Mouse (Mus musculus) left cerebral cortex, adult 8-10 months (tissue): ENCODE measurements around the gene Tns3. TPM values are rescaled to one million over a fixed set of nuclear protein-coding genes. Genes with fewer than 3 reads are reported as not detected.

Source experiments
- DNase-seq, 2 experiments: peaks; one replicate each; pipeline ENCODE4 v3.0.0; 2022; ENCODE audit warnings: low spot score in 2 of 2
- total RNA-seq, 4 experiments: library from RNA; stranded (reverse); gene quantifications; 2 replicates each; pipeline ENCODE4 v1.2.4; 2022

The Tns3 gene
- total RNA-seq, 4 experiments from 2014 or later = 37.0 to 47.0 (median 41.1) TPM

DNA sequence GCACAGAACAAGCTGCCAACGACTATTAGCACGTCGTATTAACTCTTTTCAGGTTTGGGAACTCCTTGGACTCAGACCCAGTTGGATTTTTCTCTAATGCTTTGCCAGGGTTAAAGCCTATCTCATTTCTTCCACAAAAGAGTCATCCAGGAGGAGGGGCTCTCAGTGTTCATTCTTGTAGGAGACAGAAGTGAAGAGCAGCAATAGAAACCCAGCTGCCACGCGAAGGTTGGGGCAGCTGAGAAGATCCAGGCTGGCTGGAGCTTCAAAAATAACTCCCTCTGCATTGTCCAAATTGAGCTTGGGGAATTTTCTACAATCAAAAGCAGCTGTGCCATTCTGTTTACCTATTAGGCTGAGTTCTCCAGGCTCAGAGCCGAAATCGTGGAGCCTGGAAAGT is 16.3 kb upstream of the Tns3 start:
- no peak for DNase-seq

DNA sequence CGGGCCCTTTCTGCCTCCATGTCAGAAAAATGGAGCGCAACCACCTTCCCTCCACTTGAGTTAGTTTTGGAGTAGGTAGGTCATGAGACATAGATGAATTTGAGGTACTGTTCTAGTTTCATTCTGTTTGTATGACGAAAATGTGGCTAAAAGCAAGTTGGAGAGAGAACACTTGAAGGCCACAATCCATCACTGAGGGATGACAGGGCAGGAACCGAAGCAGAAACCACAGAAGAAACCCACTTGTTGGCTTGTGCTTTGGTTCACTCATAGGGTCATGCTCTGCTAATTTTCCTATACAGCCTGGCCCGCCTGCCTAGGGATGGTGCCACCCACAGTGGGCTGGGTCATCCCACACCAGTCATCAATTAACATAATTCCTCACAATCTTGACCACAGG is 14.9 kb upstream of the Tns3 start:
- DNase-seq = no peak

DNA sequence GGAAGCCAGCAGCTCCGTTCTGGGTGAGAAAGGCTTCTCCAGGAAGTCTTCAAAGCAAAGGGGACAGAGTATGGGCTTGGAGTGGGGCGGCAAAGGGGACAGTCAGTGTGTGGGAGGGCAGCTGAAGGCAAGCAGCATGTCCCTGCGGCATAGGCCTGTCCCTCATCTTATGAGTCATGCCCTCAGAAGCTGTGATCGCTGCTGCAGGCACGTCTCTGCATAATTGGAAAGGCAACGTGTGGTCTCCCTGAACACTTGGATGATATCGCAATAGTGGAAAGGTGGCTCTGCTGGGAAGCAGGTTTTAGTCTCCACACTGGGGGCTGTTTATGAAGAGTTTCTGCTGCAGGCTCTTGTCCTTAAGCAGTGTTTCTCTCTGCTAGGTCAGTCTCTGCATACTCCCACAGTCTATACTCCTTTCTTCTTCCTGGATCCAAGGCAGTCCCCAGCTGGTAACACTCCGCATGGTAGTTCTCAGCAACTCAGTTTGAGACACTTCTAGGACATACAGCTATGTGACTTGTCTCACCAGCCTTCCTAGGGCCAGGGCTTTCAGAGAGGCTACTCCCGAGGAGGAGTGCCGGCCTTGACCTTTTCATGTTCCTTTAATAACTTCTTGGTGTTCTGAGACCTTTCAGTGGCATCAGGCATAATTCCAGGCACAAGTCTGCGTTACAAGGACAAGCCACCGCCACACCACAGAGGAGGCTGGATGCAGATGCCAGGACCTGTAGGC is 14.1 kb upstream of the Tns3 start:
- DNase-seq = no peak

DNA sequence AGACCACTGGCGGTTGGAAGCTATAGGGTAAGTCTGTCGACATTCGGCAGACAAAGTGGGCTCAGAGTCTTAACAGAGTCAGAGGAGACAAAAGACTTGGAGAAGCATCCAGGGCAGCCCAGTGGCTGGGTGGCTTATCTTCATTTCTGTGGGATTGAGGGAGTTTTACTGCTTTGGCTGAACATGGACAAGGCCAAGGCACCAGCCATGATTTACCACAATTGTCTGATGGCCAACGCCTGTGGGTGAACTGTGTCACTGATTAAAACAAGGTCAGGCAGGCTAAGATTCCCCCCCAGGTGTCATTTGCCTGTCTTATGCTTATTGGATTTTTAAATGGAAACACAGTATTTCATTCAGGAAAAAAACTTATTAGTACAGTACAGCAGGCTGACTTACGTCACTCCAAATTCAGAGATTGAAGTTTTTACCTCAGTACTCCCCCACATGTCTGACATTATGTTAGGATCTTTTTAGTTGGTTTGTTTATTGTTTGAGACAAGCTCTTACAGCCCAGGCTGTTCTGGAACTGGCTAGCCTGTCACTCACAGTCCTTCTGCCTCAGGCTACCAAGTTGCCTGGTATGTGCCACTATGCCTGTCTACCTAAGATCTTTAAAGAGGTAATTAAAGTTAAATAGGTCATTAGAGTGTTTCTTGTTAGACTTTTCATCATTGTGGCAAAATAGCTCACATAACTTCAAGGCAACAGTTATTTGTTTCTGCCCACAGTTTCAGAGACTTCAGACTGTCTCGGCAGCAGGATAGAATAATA is 11.6 kb upstream of the Tns3 start:
- DNase-seq = no peak

DNA sequence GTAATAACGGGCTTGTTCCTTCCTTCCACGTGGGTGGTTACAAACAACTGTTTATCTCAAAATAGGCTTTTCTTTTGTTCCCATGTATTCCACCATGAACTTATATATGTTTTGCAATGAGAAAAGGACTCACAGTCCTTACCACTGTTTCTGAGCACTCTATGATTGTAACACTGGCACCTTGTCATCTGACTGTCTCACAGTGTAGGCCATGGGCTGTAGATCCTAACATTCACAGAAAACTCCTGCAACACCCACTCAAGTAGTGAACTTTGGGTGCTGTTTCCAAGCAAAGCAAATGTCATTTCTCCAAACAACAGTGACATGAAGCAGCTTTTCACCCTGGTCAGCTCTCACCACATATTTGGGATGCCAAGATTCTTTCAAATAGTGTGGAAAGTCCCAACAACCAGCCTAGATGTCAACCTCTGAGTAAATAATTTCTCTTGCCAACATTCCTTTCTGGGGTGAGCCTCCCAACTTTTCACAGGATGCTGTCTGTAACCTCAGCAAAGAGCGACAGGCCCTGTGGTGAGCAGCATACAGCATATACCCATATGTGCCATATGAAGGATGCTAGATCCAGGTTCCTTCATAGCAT is 10.3 kb upstream of the Tns3 start:
- no peak for DNase-seq

DNA sequence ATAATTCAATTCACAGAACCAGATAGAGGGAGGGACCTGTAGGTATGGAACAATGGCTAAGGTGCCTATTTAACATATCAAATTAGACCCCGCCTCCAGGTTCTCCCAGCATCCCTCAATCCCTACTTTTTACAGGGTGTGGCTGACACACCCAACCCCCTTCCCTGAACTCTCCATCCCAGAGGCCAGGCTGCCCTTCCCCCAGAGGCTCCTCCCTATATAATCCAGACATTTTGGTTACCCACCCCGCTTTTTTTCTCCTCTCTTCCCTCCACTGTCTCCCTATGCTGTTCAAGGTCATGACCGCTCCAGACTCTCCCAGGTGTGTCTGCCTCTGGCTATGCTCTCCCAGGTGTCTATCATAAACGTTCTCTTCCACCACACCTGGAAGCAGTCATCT is 7.4 kb upstream of the Tns3 start:
- DNase-seq = no peak

DNA sequence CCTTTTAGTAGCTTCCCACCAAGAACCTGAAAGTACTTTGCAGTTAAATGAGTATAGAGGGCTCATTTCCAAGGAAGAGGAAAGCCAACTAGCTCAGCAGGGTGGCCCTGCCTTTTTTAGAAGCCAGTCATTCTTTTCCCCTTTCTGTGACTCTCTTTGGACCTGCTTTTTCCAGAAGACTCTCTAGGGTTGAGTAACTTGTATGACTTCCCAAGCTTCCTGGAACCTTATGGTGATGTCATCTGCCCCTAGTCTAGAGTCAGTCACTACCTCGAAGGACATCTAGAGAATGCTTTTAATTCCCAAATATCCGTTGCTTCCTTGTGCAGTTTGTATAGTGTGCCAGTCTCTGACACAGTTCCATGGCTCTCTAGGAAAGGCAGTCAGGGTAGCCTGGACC is 4.8 kb upstream of the Tns3 start:
- no peak for DNase-seq

DNA sequence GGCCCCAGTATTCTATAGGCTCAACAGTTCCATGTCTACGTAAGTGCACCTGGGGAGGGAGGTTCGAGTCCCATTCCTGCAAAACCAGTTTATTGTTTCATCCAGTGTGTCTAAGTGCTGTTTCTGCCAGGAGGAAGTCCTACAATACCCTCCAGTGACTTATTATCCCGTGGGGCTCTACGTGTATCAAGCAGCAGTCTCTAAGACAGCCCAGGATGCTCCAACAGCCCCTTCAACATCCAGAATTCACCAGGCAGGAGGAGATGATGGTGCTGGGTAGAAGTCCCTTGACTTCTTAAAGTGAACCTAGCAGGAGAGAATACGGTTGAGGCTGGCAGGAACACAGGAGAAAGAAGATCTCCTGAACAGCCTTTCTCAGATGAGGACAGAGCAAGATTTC is 462 bp upstream of the Tns3 start:
- DNase-seq = no peak

DNA sequence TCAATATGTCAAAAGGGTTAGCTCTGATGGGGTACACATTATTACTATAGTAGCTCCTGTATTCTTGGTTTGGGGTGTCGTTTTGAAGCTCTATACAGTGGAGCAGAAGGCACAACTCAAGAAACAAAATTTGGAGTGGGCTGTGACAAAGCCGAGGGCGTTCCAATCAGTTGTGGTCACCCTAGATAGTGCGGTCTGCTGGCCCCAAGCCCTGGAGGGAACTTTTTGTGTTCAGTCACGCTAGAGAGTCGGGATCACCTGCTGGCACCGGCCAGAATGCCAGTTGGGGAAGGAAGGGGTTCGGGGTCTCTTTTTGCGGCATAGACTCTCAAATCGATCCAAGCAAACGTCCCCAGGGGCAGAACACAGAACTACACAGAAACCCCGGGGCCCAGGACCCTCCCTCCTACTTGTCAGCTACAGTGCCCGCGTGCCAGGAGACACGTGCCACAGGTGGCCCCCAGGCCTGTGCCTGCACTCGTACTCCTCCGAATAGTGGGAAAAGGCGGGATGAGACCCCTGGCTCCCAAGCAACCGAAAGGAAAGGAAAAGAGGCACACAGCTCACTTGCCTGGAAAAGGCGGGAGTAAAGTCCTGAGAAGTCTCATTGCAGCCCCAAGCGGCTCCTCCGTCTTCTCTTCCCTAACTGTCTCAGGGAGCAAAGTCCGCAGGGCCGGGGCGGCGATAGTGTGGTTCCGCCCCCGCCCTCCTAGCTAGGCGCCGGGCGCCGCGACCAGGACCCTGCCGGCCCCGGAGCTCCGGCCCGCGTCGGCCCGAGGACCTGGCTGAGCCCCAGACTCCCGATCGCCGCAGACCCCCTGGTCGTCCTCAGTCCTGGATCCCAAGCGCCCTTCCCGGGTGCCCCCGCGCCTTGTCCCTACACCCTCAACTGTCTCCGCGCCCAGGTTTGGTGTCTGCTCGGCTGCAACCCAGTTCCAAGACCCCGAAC is 617 bp downstream of the Tns3 start:
- DNase-seq = no peak

DNA sequence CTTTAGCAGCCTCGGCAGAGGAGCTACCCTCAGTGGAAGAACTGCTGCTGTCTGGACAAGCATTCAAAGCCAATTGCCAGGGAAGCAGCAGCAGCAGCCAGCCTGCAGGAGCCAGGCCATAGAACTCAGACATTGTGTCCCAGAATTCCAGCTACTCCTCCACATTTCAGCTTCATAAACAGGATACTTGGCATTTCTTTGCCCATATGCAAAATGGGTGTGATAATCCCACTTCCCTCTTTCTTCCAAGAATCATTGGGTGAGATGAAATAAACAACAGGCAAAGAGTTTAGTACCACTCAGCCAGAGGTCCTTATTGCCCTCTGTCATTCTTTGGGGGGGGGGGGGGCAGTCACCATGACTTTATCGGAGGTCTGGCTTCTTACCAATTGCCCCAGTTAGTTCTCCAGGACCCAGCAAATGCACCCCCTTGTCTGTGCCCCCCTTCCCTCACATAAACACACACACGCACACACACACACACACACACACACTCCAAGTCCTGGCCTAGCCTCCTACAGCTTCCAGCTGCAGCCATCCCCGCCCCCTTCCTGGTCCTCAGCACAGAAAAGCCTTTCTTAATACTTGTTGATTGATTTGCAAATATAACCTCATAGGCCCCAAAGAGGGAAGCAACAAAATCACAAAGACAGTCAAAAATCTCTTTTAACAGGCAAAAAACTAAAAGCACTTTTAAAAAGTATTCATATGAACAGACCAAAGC is 1.5 kb downstream of the Tns3 start:
- no peak for DNase-seq

DNA sequence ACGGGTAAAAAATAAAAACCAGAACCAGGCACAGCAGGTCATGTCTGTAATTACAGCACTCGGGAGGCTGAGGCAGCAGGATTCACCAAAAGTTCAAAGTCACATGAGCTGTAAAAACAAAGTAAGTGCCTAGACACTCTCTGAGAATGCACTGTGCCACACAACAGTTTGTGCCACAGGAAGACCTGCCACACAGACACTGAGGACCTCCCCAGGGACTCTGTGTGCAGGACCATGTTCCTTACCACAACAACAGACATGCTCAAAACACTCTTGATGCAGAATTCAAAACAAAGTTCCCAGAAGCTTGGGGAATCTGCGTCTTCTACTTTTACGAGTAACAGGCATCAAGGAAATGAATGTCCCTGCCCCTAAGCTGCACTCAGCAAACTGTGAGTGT is 3.4 kb downstream of the Tns3 start:
- DNase-seq = no peak

DNA sequence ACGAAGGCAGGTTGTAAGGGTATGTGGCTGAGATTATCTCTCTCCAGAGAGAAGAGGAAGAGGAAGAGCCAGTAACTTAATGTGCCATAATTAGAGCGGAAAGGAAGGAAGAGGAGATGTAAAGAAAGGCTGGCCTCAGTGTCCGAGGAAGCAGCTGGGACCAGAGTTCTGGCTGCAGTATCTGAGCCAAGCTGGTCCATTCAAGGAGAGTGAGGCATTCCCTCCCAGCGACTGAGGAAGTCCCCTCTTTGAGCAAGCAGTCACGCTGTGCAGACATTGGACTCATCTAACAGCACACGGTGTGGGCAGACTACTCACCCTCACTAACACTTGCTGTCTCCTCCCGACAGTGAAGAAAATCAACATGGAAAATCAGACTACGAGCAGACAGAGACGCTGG is 4.5 kb downstream of the Tns3 start:
- no peak for DNase-seq

DNA sequence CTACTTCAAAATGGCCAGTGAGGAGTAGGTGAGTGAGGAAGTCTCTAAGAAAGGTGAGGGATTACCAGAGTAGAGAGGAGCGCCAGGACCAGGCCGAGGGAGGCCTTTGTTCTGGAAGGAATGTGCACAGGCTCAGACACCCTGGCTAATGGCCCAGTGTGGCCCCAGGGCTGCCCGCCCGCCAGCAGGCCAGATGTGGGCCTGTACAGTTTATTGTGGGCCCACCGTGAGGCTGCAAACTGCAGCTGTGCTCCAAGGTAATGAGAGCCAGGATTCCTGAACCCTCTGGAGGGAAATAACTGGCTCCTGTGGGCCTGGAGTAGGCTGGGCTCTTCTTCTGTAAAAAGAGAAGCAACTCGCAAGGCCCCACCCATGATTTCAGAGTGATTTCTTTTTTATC is 5.3 kb downstream of the Tns3 start:
- DNase-seq = no peak

DNA sequence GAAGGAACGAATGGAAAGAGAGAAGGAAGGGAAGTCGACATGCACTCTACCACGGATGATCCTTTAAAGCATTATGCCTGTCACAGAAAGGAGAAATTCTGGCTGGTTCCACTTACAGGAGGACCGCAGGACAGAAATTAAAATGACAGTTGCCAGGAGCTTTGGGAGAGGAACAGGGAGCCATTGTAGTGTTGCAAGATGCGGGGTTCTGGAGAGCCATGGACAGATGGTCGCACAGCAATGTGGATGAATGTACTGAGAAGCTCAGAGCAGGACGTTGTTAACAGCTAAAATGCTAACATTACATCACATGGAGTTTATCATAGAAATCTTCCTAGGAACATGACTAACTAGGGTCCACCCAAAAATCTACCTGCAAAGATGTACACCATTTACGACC is 6.8 kb downstream of the Tns3 start:
- DNase-seq = no peak

DNA sequence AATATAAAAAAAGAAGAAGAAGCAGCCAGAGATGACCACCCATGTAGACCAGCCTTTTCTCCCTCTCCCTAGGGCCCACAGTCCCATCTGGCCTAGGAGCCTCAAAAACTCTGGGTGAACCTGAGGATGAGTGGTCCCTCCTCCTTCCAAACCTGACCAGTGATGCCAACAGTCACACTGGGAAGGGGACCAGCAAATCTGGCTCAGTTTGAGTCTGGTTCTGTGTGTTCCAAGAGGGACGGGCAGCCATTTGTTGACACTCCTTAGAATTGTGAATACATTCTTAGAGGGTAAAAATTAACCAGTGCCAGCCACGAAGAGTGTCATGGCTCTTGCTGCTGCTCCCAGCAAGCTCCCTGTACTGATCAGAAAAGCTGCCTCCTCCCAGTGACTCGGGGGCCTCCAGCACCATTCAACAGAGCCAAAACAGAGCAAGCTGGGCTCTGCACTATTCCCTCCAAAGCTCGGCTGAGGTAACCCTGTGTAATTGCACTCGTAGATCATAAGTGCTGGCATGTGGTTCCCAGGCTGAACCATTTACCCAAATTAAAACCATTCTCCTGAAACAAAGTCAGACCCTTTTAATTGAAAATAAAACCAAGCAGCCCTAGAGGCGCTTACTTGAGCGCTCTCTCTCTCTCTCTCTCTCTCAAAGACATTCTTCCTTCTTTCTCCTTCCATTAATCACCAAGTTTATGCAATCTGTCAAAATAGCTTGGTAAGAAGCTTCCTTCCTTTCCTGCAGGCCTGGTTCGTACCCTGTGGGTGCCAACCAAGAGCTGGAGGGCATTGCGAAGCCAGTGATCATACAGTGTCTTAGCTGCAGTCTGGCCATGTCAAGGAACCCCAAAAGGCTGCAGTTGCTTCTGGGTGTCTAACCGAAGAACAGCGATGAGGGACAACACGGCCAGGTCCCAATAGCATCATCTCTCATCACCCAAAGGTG is 7.6 kb downstream of the Tns3 start:
- no peak for DNase-seq

DNA sequence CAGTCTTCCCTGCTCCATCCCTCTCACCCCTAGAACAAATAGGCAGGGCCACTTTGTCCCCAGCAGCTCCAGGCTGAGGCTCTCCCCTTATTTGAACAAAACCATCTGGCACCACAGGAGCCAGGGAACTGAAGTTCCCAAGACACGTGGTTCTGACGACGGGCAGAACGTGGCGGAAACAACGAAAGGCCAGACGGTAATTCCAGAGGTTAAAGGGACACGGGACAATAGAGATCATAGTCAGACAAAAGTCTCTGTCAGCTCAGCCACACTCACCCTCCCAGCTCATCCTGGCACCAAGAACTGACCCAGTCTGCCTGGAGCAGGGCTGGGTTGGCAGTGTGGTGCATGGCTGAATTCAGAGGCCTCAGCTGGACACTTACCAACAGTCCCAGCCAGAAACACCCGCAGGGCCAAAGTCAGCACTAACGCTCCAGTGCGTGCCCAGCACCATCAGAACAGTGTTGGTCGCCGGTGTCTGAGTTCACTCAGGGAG is 10.5 kb downstream of the Tns3 start:
- peak in 1 of 2 experiments; percentile 48 for DNase-seq

DNA sequence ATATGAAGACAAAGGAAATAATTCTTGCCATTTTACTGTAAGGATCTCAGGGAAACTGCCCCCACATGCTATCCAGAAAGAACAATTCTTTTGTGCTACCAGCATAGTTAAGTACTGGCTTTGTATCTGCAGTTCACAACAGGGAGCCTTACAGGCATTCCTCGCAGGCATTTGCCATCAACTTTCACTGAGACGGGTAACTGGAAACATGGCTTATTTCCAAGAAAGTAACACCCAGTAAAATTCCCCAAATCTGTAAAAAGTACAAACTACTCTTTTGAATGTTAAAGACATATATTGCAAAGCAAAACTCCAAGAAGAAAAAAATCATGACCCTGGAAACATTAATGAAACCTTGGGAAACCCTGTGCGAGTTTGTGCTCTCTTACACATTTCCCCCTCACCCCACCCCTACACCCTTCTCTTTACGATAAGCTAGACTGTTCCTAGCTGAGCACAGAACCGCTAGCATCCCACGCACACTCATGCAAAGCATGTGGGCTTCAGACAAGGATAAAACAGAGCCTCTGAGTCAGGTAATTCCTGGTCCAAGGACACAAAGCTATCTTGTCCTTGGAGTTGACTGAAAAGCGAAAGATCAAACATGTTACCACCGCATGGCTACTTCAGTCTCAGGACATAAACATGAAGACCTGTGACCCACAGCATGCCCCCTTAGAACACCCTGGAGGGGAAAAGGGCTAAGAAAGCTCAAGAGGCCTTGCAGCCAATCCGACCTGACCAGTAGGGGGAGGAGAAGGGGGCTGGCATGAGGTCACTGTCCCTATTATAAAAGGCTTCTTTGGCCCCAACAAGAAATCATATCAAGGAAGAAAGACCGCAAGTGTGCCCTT is 11.3 kb downstream of the Tns3 start:
- DNase-seq = peak in 1 of 2 experiments; percentile 48

DNA sequence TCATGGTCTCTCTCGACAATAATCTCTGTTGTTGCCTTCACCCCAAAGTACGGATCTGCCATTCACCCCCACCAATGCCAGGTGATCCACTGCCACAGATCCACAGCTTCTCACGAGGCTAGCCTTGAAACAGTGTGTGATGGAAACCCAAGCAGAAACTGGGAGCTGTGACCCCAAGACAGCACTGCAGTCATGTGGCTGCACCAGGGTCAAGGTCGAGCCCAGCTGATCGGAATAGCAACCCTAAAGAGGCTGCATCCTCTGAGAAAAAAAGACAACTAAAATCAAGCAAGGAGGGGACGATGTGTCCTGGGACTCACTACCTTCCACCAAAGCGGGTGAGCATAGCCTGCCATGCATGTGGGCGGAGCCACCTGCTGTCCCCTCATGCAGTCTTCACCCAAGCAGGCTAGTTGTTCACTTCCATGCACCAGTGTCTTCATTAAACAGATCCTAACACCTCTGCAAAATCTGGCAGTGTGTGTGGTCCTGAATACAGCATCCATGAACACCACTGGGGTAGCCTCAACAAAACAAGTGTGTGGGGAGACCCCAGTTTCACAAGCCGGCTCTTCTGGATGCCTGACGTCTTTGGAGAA is 12.1 kb downstream of the Tns3 start:
- no peak for DNase-seq
